Mouse (Mus musculus) embryonic facial prominence, embryonic 14.5 days (tissue): ENCODE results near the gene Safb2. TPM values are rescaled to one million over a fixed set of nuclear protein-coding genes. Genes with fewer than 3 reads are reported as not detected.

Experiments used
- ATAC-seq: fragments of 200-750 bp; cut with Nextera tagmentation; 2 replicates; pipeline ENCODE4 v1.8.0; 2017; ENCODE audit warnings: low read depth, moderate number of reproducible peaks, moderate TSS enrichment
- DNase-seq: peaks from one replicate; pipeline ENCODE4 v3.0.0-alpha.2; 2015; ENCODE audit warnings: low spot score
- H3K27ac ChIP-seq: fragments of 300-500 bp; sonication (generic); replicated peaks from 2 replicates; pipeline ENCODE4 v1.5.1; 2014; ENCODE audit warnings: low read depth, mild to moderate bottlenecking, low read length, moderate library complexity
- H3K27me3 ChIP-seq: fragments of 300-500 bp; sonication (generic); replicated peaks from 2 replicates; pipeline ENCODE4 v1.6.1; 2014; ENCODE audit warnings: low read length; ENCODE audit not compliant: control insufficient read depth, insufficient read depth
- H3K36me3 ChIP-seq: fragments of 300-500 bp; sonication (generic); 2 replicates; pipeline ENCODE4 v1.6.1; 2014; ENCODE audit warnings: low read length, mixed read lengths; ENCODE audit not compliant: control insufficient read depth, insufficient read depth
- H3K4me1 ChIP-seq: fragments of 300-500 bp; sonication (generic); 2 replicates; pipeline ENCODE4 v1.6.1; 2014; ENCODE audit warnings: antibody characterized with exemption, low read length; ENCODE audit not compliant: control insufficient read depth, insufficient read depth
- H3K4me2 ChIP-seq: fragments of 300-500 bp; sonication (generic); 2 replicates; pipeline ENCODE4 v1.6.1; 2014; ENCODE audit warnings: low read depth, mild to moderate bottlenecking, low read length, moderate library complexity, mixed read lengths
- H3K4me3 ChIP-seq: fragments of 300-500 bp; sonication (generic); 2 replicates; pipeline ENCODE4 v1.5.1; 2014; ENCODE audit warnings: low read depth, mild to moderate bottlenecking, low read length
- H3K9ac ChIP-seq: fragments of 300-500 bp; sonication (generic); 2 replicates; pipeline ENCODE4 v1.6.1; 2014; ENCODE audit warnings: low read depth, mild to moderate bottlenecking, low read length, moderate library complexity, mixed read lengths
- H3K9me3 ChIP-seq: fragments of 300-500 bp; sonication (generic); 2 replicates; pipeline ENCODE4 v1.6.1; 2016; ENCODE audit warnings: low read length; ENCODE audit not compliant: control insufficient read depth
- WGBS: fragments of 180-500 bp; shearing (Covaris S2); extraction: QIAGEN DNeasy Blood & Tissue Kit; methylation state at CpG from one replicate; pipeline ENCODE4 v1.1.7; 2014; 5-methylcytosine and 5-hydroxymethylcytosine counted together
- polyA plus RNA-seq: library from polyadenylated mRNA; unstranded; fragments of >200 nt; fragmentation: Nextera tagmentation; extraction: Ambion mirVana; gene quantifications from 2 replicates; pipeline ENCODE4 v1.2.1, GENCODE M21; 2014

The Safb2 gene
- polyA plus RNA-seq, 1 experiment from 2014 or later: 50.2 TPM

DNA sequence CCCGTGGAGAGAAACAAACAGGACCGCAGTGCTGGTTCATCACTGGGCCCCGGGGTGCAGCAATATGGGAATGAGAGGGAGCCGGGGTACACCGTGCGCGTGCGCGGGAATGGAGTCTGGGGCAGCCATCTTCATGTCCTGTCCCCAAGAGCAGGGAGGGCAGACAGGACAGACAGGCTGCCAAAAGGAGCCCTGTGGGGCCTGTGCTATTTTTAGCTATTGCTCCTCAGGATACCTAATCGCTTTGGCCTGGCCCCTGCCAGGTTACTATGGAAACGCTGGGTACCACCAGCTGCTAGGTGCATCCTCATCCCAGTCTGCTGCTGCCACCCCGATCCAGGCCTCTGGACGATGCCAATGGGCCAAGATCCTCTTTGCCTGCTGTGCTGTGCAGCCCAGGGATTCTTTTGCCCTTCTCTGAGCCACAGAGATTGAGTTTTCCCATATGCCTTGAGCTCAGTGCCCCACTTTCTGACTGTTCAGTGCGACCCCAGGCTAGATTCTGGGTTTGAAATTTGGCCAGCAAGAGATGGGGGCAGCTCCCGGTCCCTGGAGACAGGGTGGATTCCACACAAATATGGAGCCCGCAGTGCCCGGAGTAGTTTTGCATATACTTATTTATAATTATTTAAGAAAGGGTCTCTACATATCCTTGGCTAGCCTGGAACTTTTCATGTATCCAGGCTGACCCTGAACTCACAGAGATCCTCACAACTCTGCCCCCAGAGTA is 37.1 kb downstream of the Safb2 start:
- Histone ChIP-seq H3K4me3 (no peak overlapping the region), H3K4me1 (no peaks in the 10 kb centered on the region), H3K27me3 (no peaks in the 10 kb centered on the region), H3K36me3 (no peaks in the 10 kb centered on the region), H3K27ac (no peak overlapping the region), H3K4me2 (no peak overlapping the region), H3K9ac (no peak overlapping the region), H3K9me3 (no peaks in the 10 kb centered on the region)
- DNase-seq (no peak), ATAC-seq (peak; percentile 12; the same call in 1 of the 2 replicates)
- 60% methylated on average over 17 of the region's 17 CpGs for WGBS

GRCm38 (mm10) chr17:56546576-56546975 is 37.8 kb downstream of the Safb2 start:
- Histone ChIP-seq H3K27me3 (no peaks in the 10 kb centered on the region), H3K4me2 (no peak overlapping the region), H3K36me3 (no peaks in the 10 kb centered on the region), H3K4me1 (no peaks in the 10 kb centered on the region), H3K9me3 (no peaks in the 10 kb centered on the region), H3K27ac (no peak overlapping the region), H3K4me3 (no peak overlapping the region), H3K9ac (no peak overlapping the region)
- WGBS: 78% methylated on average over 5 of the region's 5 CpGs
- DNase-seq (no peak), ATAC-seq (no peak)

GRCm38 (mm10) chr17:56545945-56546344 is 38.4 kb downstream of the Safb2 start:
- Histone ChIP-seq H3K4me3 (no peak overlapping the region), H3K36me3 (no peaks in the 10 kb centered on the region), H3K4me1 (no peaks in the 10 kb centered on the region), H3K4me2 (no peak overlapping the region), H3K27me3 (no peaks in the 10 kb centered on the region), H3K9me3 (no peaks in the 10 kb centered on the region), H3K9ac (no peak overlapping the region), H3K27ac (no peak overlapping the region)
- ATAC-seq (no peak), DNase-seq (no peak)
- WGBS: 62% methylated on average over 1 of the region's 1 CpGs

GRCm38 (mm10) chr17:56544699-56545387 is 39.5 kb downstream of the Safb2 start:
- Histone ChIP-seq H3K27me3 (no peaks in the 10 kb centered on the region), H3K4me1 (no peaks in the 10 kb centered on the region), H3K36me3 (no peaks in the 10 kb centered on the region), H3K9me3 (no peaks in the 10 kb centered on the region), H3K9ac (no peak overlapping the region), H3K4me2 (no peak overlapping the region), H3K27ac (no peak overlapping the region), H3K4me3 (no peak overlapping the region)
- DNase-seq (no peak), ATAC-seq (no peak)
- 78% methylated on average over 7 of the region's 7 CpGs for WGBS

GRCm38 (mm10) chr17:56543684-56544224 is 40.6 kb downstream of the Safb2 start:
- H3K4me2 ChIP-seq: no peak overlapping the region
- 84% methylated on average over 3 of the region's 3 CpGs for WGBS
- no peak overlapping the region for H3K27ac ChIP-seq
- H3K4me1 ChIP-seq: no peaks in the 10 kb centered on the region
- no peak overlapping the region for H3K9ac ChIP-seq
- no peak overlapping the region for H3K4me3 ChIP-seq
- ATAC-seq: no peak
- H3K9me3 ChIP-seq: no peaks in the 10 kb centered on the region
- no peaks in the 10 kb centered on the region for H3K27me3 ChIP-seq
- DNase-seq: no peak
- no peaks in the 10 kb centered on the region for H3K36me3 ChIP-seq

- no peak overlapping the region for H3K27ac ChIP-seq
- no peaks in the 10 kb centered on the region for H3K27me3 ChIP-seq
- no peak overlapping the region for H3K9ac ChIP-seq
- no peak overlapping the region for H3K4me3 ChIP-seq
- H3K4me1 ChIP-seq: no peaks in the 10 kb centered on the region
- DNase-seq (no peak), ATAC-seq (no peak)
- no peaks in the 10 kb centered on the region for H3K36me3 ChIP-seq
- WGBS: 36% methylated on average over 8 of the region's 8 CpGs
- H3K4me2 ChIP-seq: no peak overlapping the region
- H3K9me3 ChIP-seq: no peaks in the 10 kb centered on the region
These were observed 41.6 kb downstream of the Safb2 start for GRCm38 (mm10) chr17:56542736-56543135.

DNA sequence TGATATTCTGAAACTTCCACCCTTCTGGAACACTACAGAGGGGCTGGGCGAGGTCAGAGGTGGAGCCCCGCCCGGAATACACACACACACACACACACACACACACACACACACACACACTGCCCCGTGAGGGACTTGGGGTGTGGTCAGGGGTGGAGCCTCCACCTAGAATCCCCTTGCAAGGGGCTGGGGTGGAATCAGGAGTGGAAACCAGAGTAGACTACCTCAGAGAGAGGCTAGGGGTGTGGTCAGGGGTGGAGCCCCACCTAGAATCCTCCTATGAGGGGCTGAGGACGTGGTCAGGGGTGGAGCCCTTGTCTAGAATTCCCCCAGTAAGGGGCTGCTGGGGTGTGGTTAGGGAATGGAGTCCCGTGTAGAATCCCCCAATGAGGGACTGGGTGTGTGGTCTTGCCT is 43.8 kb downstream of the Safb2 start:
- no peaks in the 10 kb centered on the region for H3K36me3 ChIP-seq
- peak; percentile 62 for ATAC-seq
- peak; percentile 38 for DNase-seq
- no peaks in the 10 kb centered on the region for H3K27me3 ChIP-seq
- WGBS: 25% methylated on average over 6 of the region's 6 CpGs
- no peak overlapping the region for H3K27ac ChIP-seq
- no peak overlapping the region for H3K4me3 ChIP-seq
- no peaks in the 10 kb centered on the region for H3K4me1 ChIP-seq
- H3K9ac ChIP-seq: no peak overlapping the region
- no peak overlapping the region for H3K4me2 ChIP-seq
- no peaks in the 10 kb centered on the region for H3K9me3 ChIP-seq

- WGBS: 22% methylated on average over 8 of the region's 8 CpGs
- peak; percentile 59 for DNase-seq
These were observed 46.5 kb downstream of the Safb2 start for GRCm38 (mm10) chr17:56537912-56538311.

More at GRCm38 (mm10) chr17:56537912-56538311, 46.5 kb downstream of the Safb2 start:
- ATAC-seq: no peak; the same call in 1 of the 2 replicates
- H3K27me3 ChIP-seq: no peaks in the 10 kb centered on the region
- no peaks in the 10 kb centered on the region for H3K36me3 ChIP-seq
- H3K4me1 ChIP-seq: no peaks in the 10 kb centered on the region
- no peaks in the 10 kb centered on the region for H3K9me3 ChIP-seq
- H3K27ac ChIP-seq: no peak overlapping the region
- H3K4me3 ChIP-seq: no peak overlapping the region
- H3K9ac ChIP-seq: no peak overlapping the region
- H3K4me2 ChIP-seq: no peak overlapping the region
